Mouse (Mus musculus) heart, embryonic 12.5 days (tissue): ENCODE data around the gene Dpp4. TPM values are rescaled to one million over a fixed set of nuclear protein-coding genes. Genes with fewer than 3 reads are reported as not detected.
A peak's percentile ranks its signal among the peaks of the same experiment; 100 is the strongest.

ENCODE experiments used
- ATAC-seq: fragments of 200-750 bp; cut with Nextera tagmentation; 2 replicates; pipeline ENCODE4 v1.8.0; 2017; ENCODE audit warnings: moderate TSS enrichment, moderate library complexity; ENCODE audit not compliant: insufficient number of reproducible peaks, low FRiP score
- H3K27ac ChIP-seq: fragments of 300-500 bp; sonication (generic); 2 replicates; pipeline ENCODE4 v1.5.1; 2016; ENCODE audit warnings: mild to moderate bottlenecking, moderate library complexity; ENCODE audit not compliant: poor library complexity, severe bottlenecking
- H3K27me3 ChIP-seq: fragments of 300-500 bp; sonication (generic); replicated peaks from 2 replicates; pipeline ENCODE4 v1.6.1; 2016; ENCODE audit warnings: mild to moderate bottlenecking, moderate library complexity
- H3K36me3 ChIP-seq: fragments of 300-500 bp; sonication (generic); 2 replicates; pipeline ENCODE4 v1.6.1; 2016; ENCODE audit warnings: mild to moderate bottlenecking, moderate library complexity
- H3K4me1 ChIP-seq: fragments of 300-500 bp; sonication (generic); replicated peaks from 2 replicates; pipeline ENCODE4 v1.6.1; 2016; ENCODE audit warnings: mild to moderate bottlenecking
- H3K4me2 ChIP-seq: fragments of 300-500 bp; sonication (generic); 2 replicates; pipeline ENCODE4 v1.6.1; 2016; ENCODE audit warnings: mild to moderate bottlenecking, moderate library complexity
- H3K4me3 ChIP-seq: fragments of 300-500 bp; sonication (generic); 2 replicates; pipeline ENCODE4 v1.5.1; 2016; ENCODE audit warnings: mild to moderate bottlenecking
- H3K9ac ChIP-seq: fragments of 300-500 bp; sonication (generic); 2 replicates; pipeline ENCODE4 v1.6.1; 2016; ENCODE audit warnings: mild to moderate bottlenecking, moderate library complexity
- H3K9me3 ChIP-seq: fragments of 300-500 bp; sonication (generic); replicated peaks from 2 replicates; pipeline ENCODE4 v1.6.1; 2016; ENCODE audit warnings: mild to moderate bottlenecking, moderate library complexity
- WGBS: fragments of 180-500 bp; shearing (Covaris S2); methylation state at CpG from one replicate; pipeline ENCODE4 v1.1.7; 2016; 5-methylcytosine and 5-hydroxymethylcytosine counted together
- polyA plus RNA-seq: library from polyadenylated mRNA; unstranded; fragments of >200 nt; fragmentation: Nextera tagmentation; extraction: Ambion mirVana; gene quantifications from 2 replicates; pipeline ENCODE4 v1.2.1, GENCODE M21; 2016

Gene Dpp4
- polyA plus RNA-seq, 1 experiment from 2014 or later, result 19.9 TPM

- Histone ChIP-seq H3K4me3 (no peak overlapping the region), H3K27me3 (no peaks in the 10 kb centered on the region), H3K9me3 (no peaks in the 10 kb centered on the region), H3K9ac (no peak overlapping the region), H3K36me3 (no peaks in the 10 kb centered on the region), H3K27ac (no peak overlapping the region), H3K4me1 (peaks cover 5% of the 10 kb centered on the region; the same call in 1 of the 2 replicates), H3K4me2 (no peak overlapping the region)
- 68% methylated on average over 4 of the region's 4 CpGs for WGBS
- no peak for ATAC-seq
Measured at GRCm38 (mm10) chr2:62440083-62440482, 28.1 kb upstream of the Dpp4 start.

GRCm38 (mm10) chr2:62431245-62431795 is 19.3 kb upstream of the Dpp4 start:
- H3K4me2 ChIP-seq, result no peak overlapping the region
- no peak for ATAC-seq
- no peaks in the 10 kb centered on the region for H3K27me3 ChIP-seq
- no peaks in the 10 kb centered on the region for H3K4me1 ChIP-seq
- H3K9ac ChIP-seq, result no peak overlapping the region
- no peak overlapping the region for H3K4me3 ChIP-seq
- no peak overlapping the region for H3K27ac ChIP-seq
- H3K9me3 ChIP-seq, result no peaks in the 10 kb centered on the region
- no peaks in the 10 kb centered on the region for H3K36me3 ChIP-seq
- 77% methylated on average over 8 of the region's 8 CpGs for WGBS

- no peak overlapping the region for H3K4me2 ChIP-seq
- no peaks in the 10 kb centered on the region for H3K36me3 ChIP-seq
- H3K9me3 ChIP-seq, result no peaks in the 10 kb centered on the region
- 79% methylated on average over 3 of the region's 3 CpGs for WGBS
- H3K27ac ChIP-seq, result no peak overlapping the region
- no peak overlapping the region for H3K9ac ChIP-seq
- no peaks in the 10 kb centered on the region; the same call in 1 of the 2 replicates for H3K4me1 ChIP-seq
- ATAC-seq, result no peak
- no peaks in the 10 kb centered on the region for H3K27me3 ChIP-seq
- H3K4me3 ChIP-seq, result no peak overlapping the region
Measured at GRCm38 (mm10) chr2:62425941-62426340, 13.9 kb upstream of the Dpp4 start.

GRCm38 (mm10) chr2:62423343-62423776 is 11.3 kb upstream of the Dpp4 start:
- no peak overlapping the region for H3K4me3 ChIP-seq
- H3K27me3 ChIP-seq, result no peaks in the 10 kb centered on the region
- ATAC-seq, result peak; percentile 42; the same call in 1 of the 2 replicates
- no peak overlapping the region for H3K4me2 ChIP-seq
- no peaks in the 10 kb centered on the region for H3K36me3 ChIP-seq
- no peak overlapping the region for H3K27ac ChIP-seq
- no peaks in the 10 kb centered on the region for H3K9me3 ChIP-seq
- 33% methylated on average over 4 of the region's 4 CpGs for WGBS
- H3K4me1 ChIP-seq, result no peaks in the 10 kb centered on the region; the same call in 1 of the 2 replicates
- H3K9ac ChIP-seq, result no peak overlapping the region

GRCm38 (mm10) chr2:62422515-62423342 is 10.7 kb upstream of the Dpp4 start:
- WGBS, result 63% methylated on average over 6 of the region's 6 CpGs
- H3K4me1 ChIP-seq, result no peaks in the 10 kb centered on the region; the same call in 1 of the 2 replicates
- ATAC-seq, result no peak
- H3K4me2 ChIP-seq, result no peak overlapping the region
- H3K27ac ChIP-seq, result no peak overlapping the region
- H3K9me3 ChIP-seq, result no peaks in the 10 kb centered on the region
- H3K36me3 ChIP-seq, result no peaks in the 10 kb centered on the region
- H3K4me3 ChIP-seq, result no peak overlapping the region
- no peak overlapping the region for H3K9ac ChIP-seq
- H3K27me3 ChIP-seq, result no peaks in the 10 kb centered on the region

- no peak for ATAC-seq
- Histone ChIP-seq H3K9ac (no peak overlapping the region), H3K4me3 (no peak overlapping the region), H3K4me1 (no peaks in the 10 kb centered on the region; the same call in 1 of the 2 replicates), H3K27ac (no peak overlapping the region), H3K36me3 (no peaks in the 10 kb centered on the region), H3K9me3 (no peaks in the 10 kb centered on the region), H3K27me3 (no peaks in the 10 kb centered on the region), H3K4me2 (no peak overlapping the region)
- 86% methylated on average over 4 of the region's 4 CpGs for WGBS
Measured at GRCm38 (mm10) chr2:62421229-62421628, 9.2 kb upstream of the Dpp4 start.

- no peak overlapping the region for H3K27ac ChIP-seq
- H3K4me2 ChIP-seq, result no peak overlapping the region
- H3K4me1 ChIP-seq, result no peaks in the 10 kb centered on the region; the same call in 1 of the 2 replicates
- H3K9ac ChIP-seq, result no peak overlapping the region
- H3K27me3 ChIP-seq, result no peaks in the 10 kb centered on the region
- H3K36me3 ChIP-seq, result no peaks in the 10 kb centered on the region
- 76% methylated on average over 3 of the region's 3 CpGs for WGBS
- no peak overlapping the region for H3K4me3 ChIP-seq
- ATAC-seq, result no peak
- H3K9me3 ChIP-seq, result no peaks in the 10 kb centered on the region
Measured at GRCm38 (mm10) chr2:62420045-62420444, 8.0 kb upstream of the Dpp4 start.

GRCm38 (mm10) chr2:62417233-62417632 is 5.2 kb upstream of the Dpp4 start:
- Histone ChIP-seq H3K36me3 (no peaks in the 10 kb centered on the region), H3K27ac (no peak overlapping the region), H3K4me1 (no peaks in the 10 kb centered on the region), H3K4me2 (no peak overlapping the region), H3K9me3 (no peaks in the 10 kb centered on the region), H3K9ac (no peak overlapping the region), H3K27me3 (peaks cover 4% of the 10 kb centered on the region; the same call in 1 of the 2 replicates), H3K4me3 (no peak overlapping the region)
- ATAC-seq, result no peak
- 50% methylated on average over 1 of the region's 1 CpGs for WGBS

GRCm38 (mm10) chr2:62411211-62412080 is 585 bp downstream of the Dpp4 start:
- 0 out of 2 replicates have a peak, but pooled peaks have one; percentile 69 for ATAC-seq
- Histone ChIP-seq H3K9ac (peak overlapping the region; percentile 71), H3K27ac (no peak overlapping the region), H3K4me3 (peak overlapping the region; percentile 54), H3K9me3 (no peaks in the 10 kb centered on the region), H3K4me2 (peak overlapping the region; percentile 91), H3K27me3 (peaks cover 4% of the 10 kb centered on the region), H3K36me3 (no peaks in the 10 kb centered on the region), H3K4me1 (peaks cover 4% of the 10 kb centered on the region; the same call in 1 of the 2 replicates)
- 6% methylated on average over 47 of the region's 47 CpGs for WGBS

- 18% methylated on average over 4 of the region's 4 CpGs for WGBS
- Histone ChIP-seq H3K4me1 (peaks cover 4% of the 10 kb centered on the region; the same call in 1 of the 2 replicates), H3K27me3 (peaks cover 4% of the 10 kb centered on the region), H3K4me2 (peak overlapping the region; percentile 14; the same call in 1 of the 2 replicates), H3K4me3 (no peak overlapping the region), H3K36me3 (no peaks in the 10 kb centered on the region), H3K9me3 (no peaks in the 10 kb centered on the region), H3K9ac (no peak overlapping the region), H3K27ac (peak overlapping the region; percentile 44)
- ATAC-seq, result peak; percentile 79
Measured at GRCm38 (mm10) chr2:62408701-62409201, 3.3 kb downstream of the Dpp4 start.
